Mouse (Mus musculus) midbrain, embryonic 16.5 days (tissue): ENCODE results near the gene Spc25. TPM values are rescaled to one million over a fixed set of nuclear protein-coding genes. Genes with fewer than 3 reads are reported as not detected.
A peak's percentile ranks its signal among the peaks of the same experiment; 100 is the strongest.

Experiments
- ATAC-seq: fragments of 200-750 bp; cut with Nextera tagmentation; 2 replicates; pipeline ENCODE4 v1.8.0; 2017; ENCODE audit warnings: moderate TSS enrichment
- H3K27ac ChIP-seq: fragments of 300-500 bp; sonication (generic); 2 replicates; pipeline ENCODE4 v1.5.1; 2014; ENCODE audit warnings: mild to moderate bottlenecking, low read length, mixed read lengths
- H3K27me3 ChIP-seq: fragments of 300-500 bp; sonication (generic); 2 replicates; pipeline ENCODE4 v1.6.1; 2014; ENCODE audit warnings: low read depth, low read length, mixed read lengths; ENCODE audit not compliant: control insufficient read depth, insufficient read depth
- H3K36me3 ChIP-seq: fragments of 300-500 bp; sonication (generic); 2 replicates; pipeline ENCODE4 v1.6.1; 2014; ENCODE audit warnings: mild to moderate bottlenecking, low read length, moderate library complexity, mixed read lengths; ENCODE audit not compliant: control insufficient read depth, insufficient read depth
- H3K4me1 ChIP-seq: fragments of 300-500 bp; sonication (generic); 2 replicates; pipeline ENCODE4 v1.6.1; 2014; ENCODE audit warnings: mild to moderate bottlenecking, low read length, mixed read lengths; ENCODE audit not compliant: control insufficient read depth, insufficient read depth
- H3K4me2 ChIP-seq: fragments of 300-500 bp; sonication (generic); 2 replicates; pipeline ENCODE4 v1.6.1; 2014; ENCODE audit warnings: mild to moderate bottlenecking, low read length, mixed read lengths
- H3K4me3 ChIP-seq: fragments of 300-500 bp; sonication (generic); 2 replicates; pipeline ENCODE4 v1.5.1; 2014; ENCODE audit warnings: low read depth, mild to moderate bottlenecking, low read length, moderate library complexity, mixed read lengths
- H3K9ac ChIP-seq: fragments of 300-500 bp; sonication (generic); 2 replicates; pipeline ENCODE4 v1.6.1; 2014; ENCODE audit warnings: low read depth, low read length, mixed read lengths
- H3K9me3 ChIP-seq: fragments of 300-500 bp; sonication (generic); replicated peaks from 2 replicates; pipeline ENCODE4 v1.6.1; 2014; ENCODE audit warnings: mild to moderate bottlenecking, low read length, mixed read lengths; ENCODE audit not compliant: control insufficient read depth, poor library complexity, severe bottlenecking
- WGBS: fragments of 180-500 bp; shearing (Covaris S2); extraction: QIAGEN DNeasy Blood & Tissue Kit; methylation state at CpG from one replicate; pipeline ENCODE4 v1.1.7; 2014; 5-methylcytosine and 5-hydroxymethylcytosine counted together
- polyA plus RNA-seq: library from polyadenylated mRNA; unstranded; fragments of >200 nt; fragmentation: Nextera tagmentation; extraction: Ambion mirVana; gene quantifications from 2 replicates; pipeline ENCODE4 v1.2.1, GENCODE M21; 2015

The Spc25 gene
- polyA plus RNA-seq, 1 experiment from 2014 or later = 18.9 TPM

GRCm38 (mm10) chr2:69205185-69205584 lies 809 bp downstream of the Spc25 start:
- 22% methylated on average over 6 of the region's 6 CpGs for WGBS
- Histone ChIP-seq H3K4me2 (peak overlapping the region; percentile 98), H3K9ac (no peak overlapping the region), H3K36me3 (no peaks in the 10 kb centered on the region), H3K27ac (no peak overlapping the region), H3K27me3 (no peaks in the 10 kb centered on the region), H3K4me3 (peak overlapping the region; percentile 82), H3K9me3 (no peaks in the 10 kb centered on the region), H3K4me1 (peaks cover 6% of the 10 kb centered on the region; the same call in 1 of the 2 replicates)
- no peak for ATAC-seq

DNA sequence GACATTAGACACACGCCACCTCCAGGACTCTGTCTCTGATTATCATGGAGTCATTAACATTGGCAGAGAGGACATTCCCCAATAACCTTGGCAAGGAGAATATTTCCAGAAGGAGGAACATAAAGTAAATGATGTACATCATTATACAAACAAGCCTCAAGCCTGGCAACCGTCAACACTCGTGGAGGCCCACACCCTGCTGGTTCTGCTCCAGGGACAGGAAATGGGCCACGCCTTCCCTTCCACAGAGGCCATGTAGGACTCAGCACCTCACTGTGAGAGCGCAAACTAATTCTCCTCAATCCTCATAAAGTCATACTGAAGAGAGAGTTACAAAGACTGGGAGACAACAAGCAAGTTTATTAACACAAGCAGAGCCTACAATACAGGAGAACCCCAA lies 12.4 kb downstream of the Spc25 start:
- Histone ChIP-seq H3K36me3 (no peaks in the 10 kb centered on the region), H3K9me3 (no peaks in the 10 kb centered on the region), H3K4me3 (no peak overlapping the region), H3K9ac (no peak overlapping the region), H3K4me1 (no peaks in the 10 kb centered on the region), H3K4me2 (no peak overlapping the region), H3K27ac (no peak overlapping the region), H3K27me3 (no peaks in the 10 kb centered on the region)
- no peak for ATAC-seq
- 94% methylated on average over 5 of the region's 5 CpGs for WGBS

GRCm38 (mm10) chr2:69191059-69191458 lies 14.9 kb downstream of the Spc25 start:
- no peaks in the 10 kb centered on the region for H3K9me3 ChIP-seq
- no peak for ATAC-seq
- H3K36me3 ChIP-seq = no peaks in the 10 kb centered on the region
- WGBS = 92% methylated on average over 5 of the region's 5 CpGs
- H3K27me3 ChIP-seq = no peaks in the 10 kb centered on the region
- no peaks in the 10 kb centered on the region for H3K4me1 ChIP-seq
- H3K4me3 ChIP-seq = no peak overlapping the region
- no peak overlapping the region for H3K27ac ChIP-seq
- no peak overlapping the region for H3K4me2 ChIP-seq
- no peak overlapping the region for H3K9ac ChIP-seq

DNA sequence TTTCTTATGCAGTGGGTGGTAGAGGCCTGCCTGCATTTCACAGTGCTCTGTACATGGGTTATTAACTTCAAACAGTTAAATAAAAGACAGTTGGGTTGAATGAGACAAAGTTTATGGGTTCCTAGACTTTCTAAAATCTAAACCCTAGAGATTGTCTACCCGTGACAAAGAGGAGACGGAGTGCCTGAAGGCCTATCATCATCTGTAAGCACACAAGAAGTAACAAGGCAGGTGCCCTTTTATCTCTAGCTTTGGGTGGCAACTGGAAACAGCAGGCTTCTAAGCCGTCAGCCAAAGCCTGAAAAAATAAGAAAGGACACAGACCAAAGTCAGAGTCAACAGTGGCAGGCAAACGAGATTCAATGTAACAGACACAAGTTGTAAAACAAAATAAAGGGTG lies 16.8 kb downstream of the Spc25 start:
- 63% methylated on average over 4 of the region's 4 CpGs for WGBS
- no peaks in the 10 kb centered on the region for H3K4me1 ChIP-seq
- no peak for ATAC-seq
- no peaks in the 10 kb centered on the region for H3K27me3 ChIP-seq
- H3K9ac ChIP-seq = no peak overlapping the region
- H3K4me3 ChIP-seq = no peak overlapping the region
- H3K4me2 ChIP-seq = no peak overlapping the region
- no peaks in the 10 kb centered on the region for H3K9me3 ChIP-seq
- no peaks in the 10 kb centered on the region for H3K36me3 ChIP-seq
- no peak overlapping the region for H3K27ac ChIP-seq

GRCm38 (mm10) chr2:69188732-69189131 lies 17.3 kb downstream of the Spc25 start:
- no peak for ATAC-seq
- Histone ChIP-seq H3K4me3 (no peak overlapping the region), H3K27me3 (no peaks in the 10 kb centered on the region), H3K9ac (no peak overlapping the region), H3K4me1 (no peaks in the 10 kb centered on the region), H3K4me2 (no peak overlapping the region), H3K36me3 (no peaks in the 10 kb centered on the region), H3K27ac (no peak overlapping the region), H3K9me3 (no peaks in the 10 kb centered on the region)
- 91% methylated on average over 6 of the region's 6 CpGs for WGBS

DNA sequence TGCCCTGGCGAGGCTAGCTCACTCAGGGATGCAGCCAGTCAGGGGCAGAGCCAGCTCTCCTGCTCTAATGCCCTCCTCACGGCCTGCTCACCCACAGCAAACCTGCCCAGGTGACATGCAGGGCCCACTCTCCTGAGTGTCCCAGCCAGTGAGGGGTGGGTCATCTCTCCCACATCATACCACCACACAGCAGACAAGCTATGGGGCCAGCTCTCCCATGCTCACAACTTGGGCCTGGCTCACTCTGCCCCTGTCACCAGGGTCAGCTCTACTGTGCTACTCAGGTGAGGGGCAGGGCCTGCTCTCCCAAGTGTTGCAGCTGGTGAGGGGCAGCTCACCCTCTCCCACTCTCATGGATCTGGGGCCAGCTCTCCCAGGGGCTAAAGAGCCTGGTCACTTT lies 18.0 kb downstream of the Spc25 start:
- Histone ChIP-seq H3K4me3 (no peak overlapping the region), H3K27me3 (no peaks in the 10 kb centered on the region), H3K9ac (no peak overlapping the region), H3K27ac (no peak overlapping the region), H3K4me2 (no peak overlapping the region), H3K9me3 (no peaks in the 10 kb centered on the region), H3K36me3 (no peaks in the 10 kb centered on the region), H3K4me1 (no peaks in the 10 kb centered on the region)
- 96% methylated on average over 2 of the region's 2 CpGs for WGBS
- peak; percentile 45; the same call in 1 of the 2 replicates for ATAC-seq

DNA sequence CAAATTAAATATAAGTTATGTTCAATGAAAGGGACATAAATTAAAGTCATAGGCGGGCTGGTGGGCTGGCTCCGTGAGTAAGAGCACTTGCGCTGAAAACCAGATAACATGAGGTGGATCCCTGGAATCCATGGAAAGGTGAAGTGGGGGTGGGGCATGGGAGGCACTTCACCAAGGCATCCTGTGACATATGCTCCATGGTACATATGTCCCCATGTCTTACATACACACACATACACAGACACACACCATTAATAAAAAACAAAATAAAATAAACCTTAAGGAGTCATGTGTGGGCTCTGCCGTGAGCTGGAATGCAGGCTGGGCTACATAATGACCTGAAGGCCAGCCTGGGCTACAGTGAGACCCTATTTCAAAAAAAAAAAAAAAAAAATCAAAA lies 26.3 kb downstream of the Spc25 start:
- Histone ChIP-seq H3K4me1 (no peaks in the 10 kb centered on the region), H3K4me3 (no peak overlapping the region), H3K36me3 (no peaks in the 10 kb centered on the region), H3K4me2 (no peak overlapping the region), H3K27me3 (no peaks in the 10 kb centered on the region), H3K9ac (no peak overlapping the region), H3K27ac (no peak overlapping the region), H3K9me3 (no peaks in the 10 kb centered on the region)
- 98% methylated on average over 4 of the region's 4 CpGs for WGBS
- ATAC-seq = no peak

DNA sequence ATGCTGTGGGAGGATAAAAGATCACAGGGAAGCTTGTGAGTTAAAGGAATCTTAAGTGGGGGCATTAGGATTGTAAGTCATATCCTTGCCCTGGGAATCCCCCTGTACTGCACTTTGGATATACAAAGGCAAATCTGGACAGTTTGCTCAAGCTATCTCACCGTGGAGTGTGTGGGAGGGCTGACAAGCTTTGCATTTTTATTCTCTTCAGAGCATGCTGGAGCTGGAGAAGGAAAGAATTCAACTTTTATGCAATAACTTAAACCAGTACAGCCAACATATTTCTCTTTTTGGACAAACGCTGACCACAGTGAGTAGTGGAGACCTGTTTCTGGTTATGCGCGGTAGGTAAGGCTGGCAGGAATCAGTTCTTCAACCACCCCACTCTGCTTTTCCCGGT lies 30.7 kb downstream of the Spc25 start:
- Histone ChIP-seq H3K36me3 (no peaks in the 10 kb centered on the region), H3K4me3 (no peak overlapping the region), H3K9ac (no peak overlapping the region), H3K27ac (no peak overlapping the region), H3K9me3 (no peaks in the 10 kb centered on the region; the same call in 1 of the 2 replicates), H3K27me3 (no peaks in the 10 kb centered on the region), H3K4me2 (no peak overlapping the region), H3K4me1 (no peaks in the 10 kb centered on the region)
- 67% methylated on average over 5 of the region's 5 CpGs for WGBS
- no peak for ATAC-seq

DNA sequence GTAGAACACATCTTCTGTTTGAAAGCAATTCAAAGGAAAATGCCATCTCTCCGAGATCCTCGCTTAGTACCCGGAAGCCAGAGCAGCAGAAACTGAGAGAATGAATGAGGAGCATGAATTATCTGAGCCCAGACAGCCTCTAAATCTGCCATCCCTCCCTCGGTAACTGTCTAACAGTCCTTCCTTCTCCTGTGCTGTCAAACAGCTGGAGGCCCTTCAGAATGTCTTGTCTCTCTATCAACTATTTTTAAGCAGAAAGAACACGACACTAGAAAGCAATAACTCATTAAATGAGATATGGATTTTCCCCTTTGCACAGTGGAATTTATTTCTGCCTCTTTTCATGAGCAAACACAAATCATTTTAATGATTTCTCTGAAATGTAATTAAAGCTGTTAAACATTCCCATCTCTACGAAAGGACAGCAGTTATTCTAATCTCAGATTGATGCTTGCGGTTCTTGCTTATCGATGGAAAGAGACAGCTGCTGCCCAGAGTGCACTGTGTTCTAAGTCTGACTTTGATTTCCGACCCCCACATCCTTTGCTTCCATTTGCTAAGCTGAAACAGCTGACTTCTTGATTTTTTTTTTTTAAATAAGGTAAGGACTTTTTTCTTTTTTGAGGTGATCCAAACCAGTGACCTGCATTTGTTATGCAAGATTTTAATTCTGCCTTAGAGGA lies 35.5 kb downstream of the Spc25 start:
- no peaks in the 10 kb centered on the region for H3K27me3 ChIP-seq
- WGBS = 61% methylated on average over 9 of the region's 9 CpGs
- H3K4me1 ChIP-seq = no peaks in the 10 kb centered on the region
- H3K9me3 ChIP-seq = no peaks in the 10 kb centered on the region; the same call in 1 of the 2 replicates
- ATAC-seq = no peak
- H3K36me3 ChIP-seq = no peaks in the 10 kb centered on the region
- H3K27ac ChIP-seq = no peak overlapping the region
- H3K4me3 ChIP-seq = no peak overlapping the region
- H3K9ac ChIP-seq = no peak overlapping the region
- H3K4me2 ChIP-seq = no peak overlapping the region
